Mouse (Mus musculus) common myeloid progenitor, adult 5-6 weeks (primary cell): ENCODE data around the gene Neurl2. TPM values are rescaled to one million over a fixed set of nuclear protein-coding genes. Genes with fewer than 3 reads are reported as not detected.
"Not testable (repeated sequence)": the region's sequence is repeated elsewhere in the genome, so short reads cannot be mapped to it uniquely, and the experiment has no call there.

Source experiments
- ATAC-seq: replicated peaks from 2 replicates; pipeline ENCODE4 v1.8.0; 2016; ENCODE audit warnings: low read depth, mild to moderate bottlenecking, moderate TSS enrichment, inconsistent platforms; ENCODE audit not compliant: poor library complexity, severe bottlenecking
- total RNA-seq: library from RNA; stranded (forward); fragments of 200-1000, 187-1606 nt; gene quantifications from 2 replicates; pipeline ENCODE4 v1.2.3, GENCODE M21; 2017

Neurl2 gene
- total RNA-seq, 1 experiment from 2014 or later = 0.55 TPM

DNA sequence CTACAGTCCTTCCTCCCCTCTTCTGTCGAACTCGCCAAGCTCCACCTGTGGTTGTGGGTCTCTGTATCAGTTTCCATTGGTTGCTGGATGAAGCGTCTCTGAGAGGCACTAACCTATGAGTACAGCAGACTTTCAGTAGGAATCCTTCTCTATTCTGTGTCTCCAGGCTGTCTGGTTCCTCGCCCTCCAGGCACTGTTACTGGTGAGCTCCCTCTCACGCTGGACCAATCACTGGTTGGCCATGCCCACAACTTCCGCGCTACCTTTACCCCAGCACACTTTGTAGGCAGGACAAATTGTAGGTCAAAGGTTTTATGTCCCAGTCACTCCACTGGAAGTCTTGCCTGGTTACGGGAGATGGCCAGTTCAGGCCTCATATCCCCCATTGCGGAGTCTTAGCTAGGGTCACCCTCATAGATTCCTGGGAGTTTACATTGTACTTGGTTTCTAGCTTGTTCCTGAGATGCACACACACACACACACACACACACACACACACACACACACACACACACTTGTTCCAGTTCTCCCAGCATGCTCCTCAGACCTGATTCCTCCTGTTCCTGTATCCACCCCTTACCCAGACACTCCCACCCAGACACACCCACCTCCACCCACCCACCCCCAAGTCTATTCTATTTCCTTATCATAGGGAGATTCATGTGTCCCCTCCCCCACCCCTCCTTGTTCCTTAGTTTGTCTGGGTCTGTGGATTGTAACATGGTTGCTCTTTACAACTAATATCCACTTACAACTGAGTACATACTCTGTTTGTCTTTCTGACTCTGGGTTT, 26.6 kb upstream of the Neurl2 start:
- no peak for ATAC-seq

DNA sequence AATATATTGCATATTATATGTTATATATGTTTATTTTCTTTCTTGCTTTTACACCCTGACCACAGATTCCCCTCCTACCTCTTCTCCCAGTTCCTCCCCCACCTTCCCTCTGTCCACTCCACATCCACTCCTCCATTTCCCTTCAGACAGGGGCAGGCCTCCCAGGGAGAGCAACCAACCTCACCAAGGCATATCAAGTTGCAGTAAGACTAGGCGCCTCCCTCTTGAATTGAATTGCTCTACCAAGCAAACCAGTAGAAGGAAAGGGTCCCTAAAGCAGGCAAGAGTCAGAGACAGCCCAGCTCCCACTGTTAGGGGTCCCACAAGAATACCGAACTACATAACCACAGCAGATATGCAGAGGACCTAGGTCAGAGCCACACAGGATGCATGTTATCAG, 25.9 kb upstream of the Neurl2 start:
- no peak for ATAC-seq

GRCm38 (mm10) chr2:164857842-164858553, 24.7 kb upstream of the Neurl2 start:
- ATAC-seq = no peak

GRCm38 (mm10) chr2:164857101-164857821, 24.0 kb upstream of the Neurl2 start, which contains the start of gene Pltp:
Gene Pltp, minus strand, starts transcription at chr2:164857711.
- ATAC-seq = peak; percentile 78

- 0 out of 2 replicates have a peak, but pooled peaks have one; percentile 18 for ATAC-seq
Observed at GRCm38 (mm10) chr2:164856309-164857100, 23.2 kb upstream of the Neurl2 start.

DNA sequence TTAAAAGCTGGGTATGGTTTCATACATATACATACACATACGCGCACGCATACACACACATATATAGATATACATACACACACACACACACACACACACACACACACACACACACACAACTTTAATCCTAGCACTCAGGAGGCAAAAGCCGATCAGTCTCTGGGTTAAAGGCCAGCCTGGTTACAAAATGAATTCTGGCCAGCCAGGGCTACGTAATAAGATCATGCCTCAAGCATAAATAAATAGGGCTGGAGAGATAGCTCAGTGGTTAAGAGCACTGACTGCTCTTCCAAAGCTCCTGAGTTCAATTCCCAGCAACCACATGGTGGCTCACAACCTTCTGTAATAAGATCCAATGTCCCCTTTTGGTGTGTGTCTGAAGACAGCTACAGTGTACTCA, 22.3 kb upstream of the Neurl2 start:
- ATAC-seq = not testable (repeated sequence)

- ATAC-seq = no peak
Observed at GRCm38 (mm10) chr2:164850061-164850460, 16.8 kb upstream of the Neurl2 start.

GRCm38 (mm10) chr2:164845782-164846181, 12.5 kb upstream of the Neurl2 start:
- no peak for ATAC-seq

- no peak for ATAC-seq
Observed at GRCm38 (mm10) chr2:164835164-164835563, 1.9 kb upstream of the Neurl2 start.

GRCm38 (mm10) chr2:164834531-164834930, 1.3 kb upstream of the Neurl2 start:
- 0 out of 2 replicates have a peak, but pooled peaks have one; percentile 20 for ATAC-seq

- ATAC-seq = peak; percentile 80
Observed at GRCm38 (mm10) chr2:164832748-164833301, 431 bp downstream of the Neurl2 start, which contains the start of gene Ctsa. Gene Ctsa, plus strand, starts transcription at chr2:164832873.

GRCm38 (mm10) chr2:164832032-164832747, 1.1 kb downstream of the Neurl2 start:
- ATAC-seq = no peak

GRCm38 (mm10) chr2:164831029-164831428, 2.2 kb downstream of the Neurl2 start:
- no peak for ATAC-seq

DNA sequence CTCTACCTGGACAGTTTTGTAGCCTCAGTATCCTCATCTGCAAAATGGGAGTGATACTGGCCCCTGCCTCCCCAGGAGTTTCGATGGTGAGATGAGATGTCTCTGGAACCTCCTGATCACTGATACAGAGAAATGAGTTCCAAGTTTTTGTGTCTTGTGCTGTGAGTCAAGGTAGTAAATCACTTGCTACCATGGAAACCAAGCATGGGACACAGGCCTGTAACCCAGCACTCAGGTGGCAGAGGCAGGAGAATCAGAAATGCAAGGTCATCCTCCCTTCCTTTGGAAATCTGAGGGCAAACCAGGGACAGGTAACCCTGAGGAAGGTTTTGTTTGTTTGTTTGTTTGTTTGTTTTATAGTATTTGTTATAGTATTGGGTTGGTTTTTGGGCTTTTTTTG, 4.2 kb downstream of the Neurl2 start:
- ATAC-seq = no peak

DNA sequence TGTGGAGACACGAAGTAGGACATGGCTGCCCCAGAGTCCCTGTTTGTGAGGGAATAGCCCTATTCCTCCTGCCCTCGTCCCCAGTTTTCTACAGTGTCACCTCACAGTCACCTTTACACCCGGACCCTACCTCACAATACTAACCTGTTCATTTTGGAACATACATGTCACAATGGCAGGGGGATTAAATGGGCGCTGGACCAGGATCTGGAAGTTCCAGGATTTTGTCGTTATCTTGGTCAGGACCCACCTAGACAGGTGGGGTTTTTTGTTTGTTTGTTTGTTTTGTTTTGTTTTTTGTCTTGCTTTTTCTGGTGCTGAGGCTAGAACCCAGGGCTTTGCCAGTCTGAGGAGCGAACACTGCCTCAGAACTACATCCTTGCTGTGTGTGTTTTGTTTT, 4.8 kb downstream of the Neurl2 start, which contains the start of gene Spata25:
Spata25 (minus strand) TSS at position 101 of the 400 bp plus-strand sequence.
- no peak for ATAC-seq

GRCm38 (mm10) chr2:164827146-164827850, 6.0 kb downstream of the Neurl2 start:
- ATAC-seq = no peak

DNA sequence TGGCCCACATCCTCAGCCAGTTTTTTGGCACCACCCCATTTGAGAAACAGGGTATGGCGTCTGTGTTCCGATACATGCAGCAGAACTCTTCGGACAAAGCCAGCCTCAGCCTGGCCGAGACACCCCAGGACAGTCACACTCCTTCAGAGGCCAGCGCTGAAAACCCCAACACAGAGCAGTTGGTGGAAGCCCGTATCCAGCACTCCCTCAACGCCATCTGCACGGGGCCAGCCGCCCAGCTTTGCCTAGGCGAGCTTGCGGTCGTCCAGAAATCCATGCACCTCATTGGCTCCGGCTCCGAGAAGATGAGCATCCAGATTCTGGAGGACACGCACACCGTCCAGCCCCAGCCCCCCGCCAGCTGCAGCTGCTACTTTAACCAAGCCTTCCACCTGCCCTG, 7.7 kb downstream of the Neurl2 start:
- ATAC-seq = no peak

- no peak for ATAC-seq
Observed at GRCm38 (mm10) chr2:164823969-164824368, 9.3 kb downstream of the Neurl2 start.
